ENCODE assay signal across 15 mouse cellular contexts in the genomic region with DNA sequence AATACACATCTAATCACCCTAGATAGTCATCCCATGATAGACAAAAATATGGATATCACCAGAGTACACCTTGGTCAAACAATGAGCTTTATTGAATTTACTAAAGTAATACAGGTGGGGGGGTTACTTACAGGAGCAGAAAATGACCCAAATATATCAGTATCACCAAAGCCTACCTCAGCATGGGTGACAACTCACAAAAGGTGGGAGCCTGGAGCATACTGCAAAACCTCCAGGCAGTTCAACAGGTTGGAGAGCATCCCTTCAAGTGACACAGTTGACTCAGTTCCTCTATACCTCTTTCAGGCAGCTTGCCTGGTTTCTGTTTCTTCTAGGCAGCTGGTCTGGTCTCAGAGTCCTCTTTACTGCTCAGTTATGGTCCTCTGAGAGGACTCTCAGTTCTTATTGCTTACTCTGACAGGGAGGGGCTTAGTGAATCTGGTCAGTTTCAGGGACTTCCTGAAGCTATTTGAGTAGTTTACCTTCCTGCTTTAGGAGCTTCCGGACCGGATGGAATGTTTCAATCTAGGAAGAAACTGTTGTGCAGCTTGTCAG.
"Had no signal": no experiment of that assay in that cellular context is flagged by ENCODE, and none has a peak within 500 bp of the region (broad histone marks: within the 10 kb centered on the region; RNA-seq: fewer than 3 reads in every experiment).

No protein-coding gene starts in this region.

- H3K9ac ChIP-seq: limb, embryonic 15.5 days; liver, embryonic 12.5 days; lung, embryonic 14.5 days; midbrain, embryonic 15.5 days; neural tube, embryonic 13.5 days; stomach, embryonic 15.5 days had no signal

- H3K4me2 ChIP-seq: limb, embryonic 15.5 days; liver, embryonic 12.5 days; lung, embryonic 14.5 days; midbrain, embryonic 11.5 days; midbrain, embryonic 15.5 days; neural tube, embryonic 13.5 days; stomach, embryonic 15.5 days had no signal

- H3K27me3 ChIP-seq: limb, embryonic 15.5 days; liver, embryonic 12.5 days; midbrain, embryonic 15.5 days; stomach, embryonic 15.5 days had no signal

- H3K27ac ChIP-seq: limb, embryonic 15.5 days; liver, embryonic 12.5 days; midbrain, embryonic 15.5 days; neural tube, embryonic 13.5 days; stomach, embryonic 15.5 days had no signal

- H3K9me3 ChIP-seq: limb, embryonic 15.5 days; liver, embryonic 12.5 days; midbrain, embryonic 15.5 days; neural tube, embryonic 13.5 days; stomach, embryonic 15.5 days had no signal

- H3K4me3 ChIP-seq: limb, embryonic 15.5 days; liver, embryonic 12.5 days; midbrain, embryonic 15.5 days; neural tube, embryonic 13.5 days; stomach, embryonic 15.5 days had no signal

- H3K4me1 ChIP-seq: limb, embryonic 15.5 days; liver, embryonic 12.5 days; midbrain, embryonic 15.5 days; neural tube, embryonic 13.5 days; stomach, embryonic 15.5 days had no signal

- H3K36me3 ChIP-seq: limb, embryonic 15.5 days; liver, embryonic 12.5 days; midbrain, embryonic 15.5 days; neural tube, embryonic 13.5 days; stomach, embryonic 15.5 days had no signal

- DNase-seq: kidney, adult 8-10 months; kidney, postnatal 36 days; layer of hippocampus, adult 9-11 months; layer of hippocampus, postnatal 36 days; lung, embryonic 14.5 days; lung, postnatal 10 days; lung, postnatal 4 days; right cerebral cortex, postnatal 25 days; thymus, postnatal 4 days had no signal
